Mouse (Mus musculus) urinary bladder, postnatal 36 days (tissue): Measurements from ENCODE around the gene Klhl8.

Experiments used
- DNase-seq, 2 experiments: peaks; one replicate each; pipeline ENCODE4 v3.0.0; 2022; ENCODE audit warnings: low spot score in 2 of 2, mixed read lengths in 1 of 2

Klhl8 gene

DNA sequence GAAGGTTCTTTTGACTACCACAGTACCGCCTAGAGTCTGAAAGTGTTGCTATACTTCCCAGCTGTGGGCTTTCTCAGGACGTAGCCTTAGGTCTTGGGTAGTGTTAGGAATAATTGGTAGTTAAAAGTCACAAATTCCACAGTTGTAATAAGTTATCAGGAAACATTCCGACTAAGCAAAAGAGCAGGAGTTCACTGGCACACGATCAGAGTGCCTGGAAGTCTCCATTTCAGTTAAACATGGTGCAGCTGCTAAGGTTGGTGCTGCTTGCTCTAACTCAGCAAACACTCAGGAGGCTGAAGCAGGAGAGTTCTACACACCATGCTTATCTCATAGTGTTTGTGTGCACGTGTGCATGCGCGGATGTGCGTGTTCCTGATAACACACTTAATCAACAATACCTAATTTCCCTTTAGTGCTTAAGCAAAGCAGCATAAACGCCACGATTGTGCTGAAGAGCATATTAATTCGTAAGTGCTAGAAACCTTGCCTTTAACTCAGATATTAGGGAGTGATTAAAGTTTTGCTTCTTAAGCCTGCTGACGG, 97.0 kb downstream of the Klhl8 start:
- DNase-seq = no peak

DNA sequence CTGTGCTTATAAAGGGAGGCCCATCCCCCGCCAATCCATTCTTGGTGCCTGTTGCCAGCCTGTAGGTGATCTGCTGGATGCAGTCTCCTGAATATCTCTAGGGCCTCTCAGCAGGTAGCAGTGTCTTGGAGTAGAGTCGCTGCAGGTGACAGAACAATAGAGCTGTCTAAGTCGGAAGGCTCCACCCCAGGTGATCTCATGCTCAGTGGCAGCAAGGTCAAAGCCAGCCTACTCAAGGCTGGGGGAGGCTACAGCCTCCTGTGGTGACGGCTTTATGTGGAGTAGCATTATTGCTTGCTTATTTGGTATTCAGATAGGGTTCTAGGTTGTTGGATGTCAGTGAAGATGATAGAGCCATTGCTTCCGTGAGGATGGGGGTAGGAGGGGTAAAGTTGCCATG, 97.8 kb downstream of the Klhl8 start:
- no peak for DNase-seq
